Mouse (Mus musculus): ENCODE data around the gene Avl9. TPM values are rescaled to one million over a fixed set of nuclear protein-coding genes. Genes with fewer than 3 reads are reported as not detected.
A peak's percentile ranks its signal among the peaks of the same experiment; 100 is the strongest.

The Avl9 gene
- 8.9 and 10.8 TPM in 2 replicates for polyA plus RNA-seq (2014; fragmentation: Nextera tagmentation; extraction: Ambion mirVana)

- Histone ChIP-seq H3K4me1 (replicated peaks; ENCODE audit: control insufficient read depth, insufficient read depth, low read length) (peaks cover 14% of the 10 kb centered on the region), H3K27ac (ENCODE audit: low read depth, low read length) (peak within 1 kb of the TSS; percentile 86), H3K27me3 (replicated peaks; ENCODE audit: control insufficient read depth, insufficient read depth, low read length) (no peaks in the 10 kb centered on the region), H3K9me3 (ENCODE audit: control insufficient read depth, low read length) (no peaks in the 10 kb centered on the region), H3K36me3 (ENCODE audit: control insufficient read depth, insufficient read depth, low read length) (no peaks in the 10 kb centered on the region), H3K4me3 (ENCODE audit: low read depth, low read length) (peak within 1 kb of the TSS; percentile 87), H3K4me2 (peak within 1 kb of the TSS; percentile 68), H3K9ac (ENCODE audit: low read depth, low read length) (peak within 1 kb of the TSS; percentile 80)
- DNase-seq (ENCODE audit: low spot score) (peak; percentile 98), ATAC-seq (replicated peaks; ENCODE audit: low FRiP score) (peak; percentile 98)
- WGBS: 0% methylated on average over 64 of the region's 64 CpGs
Measured at GRCm38 (mm10) chr6:56714574-56715269, at the start of gene Avl9. Gene Avl9 (plus strand): TSS chr6:56714899.

DNA sequence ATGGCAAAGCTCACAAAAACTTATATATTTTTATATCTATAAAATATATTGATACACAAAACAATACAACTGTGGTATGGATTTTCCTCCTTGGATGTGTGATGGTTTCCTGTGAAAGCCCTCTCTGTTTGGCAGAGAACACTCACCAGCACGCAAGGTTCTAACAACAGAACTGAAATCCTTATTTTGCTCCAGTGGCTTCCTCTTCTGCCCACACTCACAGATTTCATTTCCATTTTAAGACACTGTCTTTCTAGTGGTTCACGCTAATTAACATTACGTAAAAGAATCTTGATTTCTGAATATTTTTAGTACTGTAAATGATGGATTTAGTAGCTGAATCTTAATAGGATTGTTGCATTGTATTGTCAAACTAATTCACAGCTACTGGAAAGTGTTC, 26.5 kb upstream of the Avl9 start:
- Histone ChIP-seq H3K4me1 (replicated peaks; ENCODE audit: control insufficient read depth, insufficient read depth, low read length) (no peaks in the 10 kb centered on the region), H3K27ac (ENCODE audit: low read depth, low read length) (no peak overlapping the region), H3K27me3 (replicated peaks; ENCODE audit: control insufficient read depth, insufficient read depth, low read length) (no peaks in the 10 kb centered on the region), H3K36me3 (ENCODE audit: control insufficient read depth, insufficient read depth, low read length) (no peaks in the 10 kb centered on the region), H3K4me2 (no peak overlapping the region), H3K9ac (ENCODE audit: low read depth, low read length) (no peak overlapping the region), H3K4me3 (ENCODE audit: low read depth, low read length) (no peak overlapping the region), H3K9me3 (ENCODE audit: control insufficient read depth, low read length) (no peaks in the 10 kb centered on the region)
- WGBS: 81% methylated on average over 3 of the region's 3 CpGs
- no peak for DNase-seq (ENCODE audit: low spot score)
- ATAC-seq (replicated peaks; ENCODE audit: low FRiP score): no peak

DNA sequence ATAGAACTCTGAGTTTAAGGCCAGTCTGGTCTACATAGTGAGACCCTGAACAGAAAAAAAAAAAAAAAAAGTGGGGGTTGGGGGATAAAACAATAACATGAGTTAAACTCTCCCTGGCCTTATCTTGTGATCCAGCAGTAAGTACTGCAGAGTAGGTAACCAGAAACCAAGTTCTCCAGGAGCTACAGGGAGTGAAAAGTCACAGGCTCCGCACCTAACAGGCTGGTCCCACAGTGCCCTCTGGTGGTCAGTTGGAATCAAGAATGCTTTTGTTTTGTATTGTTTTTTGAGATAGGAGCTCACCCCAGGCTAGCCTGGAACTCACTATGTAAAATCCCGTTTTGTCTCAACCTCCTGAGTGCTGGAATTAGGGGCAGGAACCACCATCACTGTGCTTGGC, 23.5 kb upstream of the Avl9 start:
- Histone ChIP-seq H3K4me2 (no peak overlapping the region), H3K9ac (ENCODE audit: low read depth, low read length) (no peak overlapping the region), H3K36me3 (ENCODE audit: control insufficient read depth, insufficient read depth, low read length) (no peaks in the 10 kb centered on the region), H3K27ac (ENCODE audit: low read depth, low read length) (no peak overlapping the region), H3K4me1 (replicated peaks; ENCODE audit: control insufficient read depth, insufficient read depth, low read length) (no peaks in the 10 kb centered on the region), H3K9me3 (ENCODE audit: control insufficient read depth, low read length) (no peaks in the 10 kb centered on the region), H3K4me3 (ENCODE audit: low read depth, low read length) (no peak overlapping the region), H3K27me3 (replicated peaks; ENCODE audit: control insufficient read depth, insufficient read depth, low read length) (no peaks in the 10 kb centered on the region)
- 5% methylated on average over 2 of the region's 2 CpGs for WGBS
- DNase-seq (ENCODE audit: low spot score) (peak; percentile 45), ATAC-seq (replicated peaks; ENCODE audit: low FRiP score) (peak; percentile 49; the same call in 1 of the 2 replicates)

DNA sequence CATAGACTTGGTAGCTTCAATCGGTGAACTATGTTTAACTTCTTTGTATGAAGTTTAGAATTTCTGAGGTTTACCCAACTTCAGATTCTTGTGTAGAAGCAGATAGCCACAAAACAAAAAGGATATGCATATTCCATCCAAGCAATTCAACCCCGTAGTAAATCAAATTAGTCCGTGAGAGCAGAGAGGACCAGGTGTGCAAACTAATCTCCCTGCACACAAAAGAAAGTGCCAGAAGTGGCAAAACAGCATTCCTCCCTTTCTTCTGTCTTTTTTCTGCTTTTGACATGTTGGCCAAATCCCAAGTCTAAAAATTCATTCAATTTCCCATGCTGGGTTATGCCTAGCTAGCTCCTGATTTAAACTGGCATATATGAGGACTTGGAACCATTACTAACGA, 22.3 kb upstream of the Avl9 start:
- no peaks in the 10 kb centered on the region for H3K27me3 ChIP-seq (replicated peaks; ENCODE audit: control insufficient read depth, insufficient read depth, low read length)
- WGBS: 80% methylated on average over 4 of the region's 4 CpGs
- ATAC-seq (replicated peaks; ENCODE audit: low FRiP score) (no peak), DNase-seq (ENCODE audit: low spot score) (no peak)
- no peak overlapping the region for H3K9ac ChIP-seq (ENCODE audit: low read depth, low read length)
- H3K27ac ChIP-seq (ENCODE audit: low read depth, low read length): no peak overlapping the region
- no peak overlapping the region for H3K4me2 ChIP-seq
- no peaks in the 10 kb centered on the region for H3K9me3 ChIP-seq (ENCODE audit: control insufficient read depth, low read length)
- no peak overlapping the region for H3K4me3 ChIP-seq (ENCODE audit: low read depth, low read length)
- H3K4me1 ChIP-seq (replicated peaks; ENCODE audit: control insufficient read depth, insufficient read depth, low read length): no peaks in the 10 kb centered on the region
- no peaks in the 10 kb centered on the region for H3K36me3 ChIP-seq (ENCODE audit: control insufficient read depth, insufficient read depth, low read length)

- H3K27ac ChIP-seq (ENCODE audit: low read depth, low read length): peak within 1 kb of the TSS; percentile 50; the same call in 1 of the 2 replicates
- 0 out of 2 replicates have a peak, but pooled peaks cover 2% of the 10 kb centered on the region for H3K36me3 ChIP-seq (ENCODE audit: control insufficient read depth, insufficient read depth, low read length)
- H3K9me3 ChIP-seq (ENCODE audit: control insufficient read depth, low read length): no peaks in the 10 kb centered on the region
- peak within 1 kb of the TSS; percentile 60 for H3K4me2 ChIP-seq
- no peaks in the 10 kb centered on the region for H3K27me3 ChIP-seq (replicated peaks; ENCODE audit: control insufficient read depth, insufficient read depth, low read length)
- under 1% methylated on average over 46 of the region's 46 CpGs for WGBS
- peak within 1 kb of the TSS; percentile 79 for H3K9ac ChIP-seq (ENCODE audit: low read depth, low read length)
- DNase-seq (ENCODE audit: low spot score) (peak; percentile 86), ATAC-seq (replicated peaks; ENCODE audit: low FRiP score) (peak; percentile 91)
- H3K4me1 ChIP-seq (replicated peaks; ENCODE audit: control insufficient read depth, insufficient read depth, low read length): no peaks in the 10 kb centered on the region; the same call in 1 of the 2 replicates
- H3K4me3 ChIP-seq (ENCODE audit: low read depth, low read length): peak within 1 kb of the TSS; percentile 87
Measured at GRCm38 (mm10) chr6:56703931-56704900, 10.5 kb upstream of the Avl9 start, which contains the start of gene Lsm5. Gene Lsm5 (minus strand): TSS chr6:56704710.

DNA sequence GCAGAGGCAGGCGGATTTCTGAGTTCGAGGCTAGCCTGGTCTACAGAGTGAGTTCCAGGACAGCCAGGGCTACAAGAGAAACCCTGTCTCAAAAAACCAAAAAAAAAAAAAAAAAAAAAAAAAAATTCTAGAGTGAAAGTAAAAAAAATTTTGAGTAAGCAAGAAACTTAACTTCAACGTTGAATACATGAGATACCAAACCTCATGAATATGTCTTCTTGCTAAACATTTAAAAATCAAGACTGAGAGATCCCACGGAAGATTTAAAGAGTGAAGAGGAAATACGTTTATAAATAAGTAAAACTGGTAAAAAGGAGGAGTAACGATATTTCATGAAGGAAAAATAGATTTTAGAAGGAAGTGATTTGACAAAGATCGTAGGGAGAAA, 519 bp upstream of the Avl9 start:
- H3K27ac ChIP-seq (ENCODE audit: low read depth, low read length): no peak overlapping the region
- no peak overlapping the region for H3K9ac ChIP-seq (ENCODE audit: low read depth, low read length)
- peaks cover 14% of the 10 kb centered on the region for H3K4me1 ChIP-seq (replicated peaks; ENCODE audit: control insufficient read depth, insufficient read depth, low read length)
- DNase-seq (ENCODE audit: low spot score): no peak
- H3K27me3 ChIP-seq (replicated peaks; ENCODE audit: control insufficient read depth, insufficient read depth, low read length): no peaks in the 10 kb centered on the region
- no peak for ATAC-seq (replicated peaks; ENCODE audit: low FRiP score)
- peak overlapping the region; percentile 68 for H3K4me2 ChIP-seq
- H3K4me3 ChIP-seq (ENCODE audit: low read depth, low read length): peak overlapping the region; percentile 87
- 37% methylated on average over 7 of the region's 7 CpGs for WGBS
- no peaks in the 10 kb centered on the region for H3K9me3 ChIP-seq (ENCODE audit: control insufficient read depth, low read length)
- no peaks in the 10 kb centered on the region for H3K36me3 ChIP-seq (ENCODE audit: control insufficient read depth, insufficient read depth, low read length)

- peak overlapping the region; percentile 86 for H3K27ac ChIP-seq (ENCODE audit: low read depth, low read length)
- ATAC-seq (replicated peaks; ENCODE audit: low FRiP score) (peak; percentile 29), DNase-seq (ENCODE audit: low spot score) (peak; percentile 64)
- H3K36me3 ChIP-seq (ENCODE audit: control insufficient read depth, insufficient read depth, low read length): no peaks in the 10 kb centered on the region
- peak overlapping the region; percentile 68 for H3K4me2 ChIP-seq
- H3K9me3 ChIP-seq (ENCODE audit: control insufficient read depth, low read length): no peaks in the 10 kb centered on the region
- H3K9ac ChIP-seq (ENCODE audit: low read depth, low read length): peak overlapping the region; percentile 80
- WGBS: 1% methylated on average over 25 of the region's 25 CpGs
- H3K4me1 ChIP-seq (replicated peaks; ENCODE audit: control insufficient read depth, insufficient read depth, low read length): peaks cover 14% of the 10 kb centered on the region
- H3K27me3 ChIP-seq (replicated peaks; ENCODE audit: control insufficient read depth, insufficient read depth, low read length): no peaks in the 10 kb centered on the region
- H3K4me3 ChIP-seq (ENCODE audit: low read depth, low read length): peak overlapping the region; percentile 87
Measured at GRCm38 (mm10) chr6:56715270-56715666, 569 bp downstream of the Avl9 start.

- no peak for ATAC-seq (replicated peaks; ENCODE audit: low FRiP score)
- H3K9ac ChIP-seq (ENCODE audit: low read depth, low read length): no peak overlapping the region
- no peak overlapping the region for H3K27ac ChIP-seq (ENCODE audit: low read depth, low read length)
- no peaks in the 10 kb centered on the region for H3K27me3 ChIP-seq (replicated peaks; ENCODE audit: control insufficient read depth, insufficient read depth, low read length)
- H3K4me3 ChIP-seq (ENCODE audit: low read depth, low read length): no peak overlapping the region
- WGBS: 98% methylated on average over 1 of the region's 1 CpGs
- H3K9me3 ChIP-seq (ENCODE audit: control insufficient read depth, low read length): no peaks in the 10 kb centered on the region
- H3K4me2 ChIP-seq: no peak overlapping the region
- H3K36me3 ChIP-seq (ENCODE audit: control insufficient read depth, insufficient read depth, low read length): no peaks in the 10 kb centered on the region
- DNase-seq (ENCODE audit: low spot score): no peak
- H3K4me1 ChIP-seq (replicated peaks; ENCODE audit: control insufficient read depth, insufficient read depth, low read length): peaks cover 14% of the 10 kb centered on the region
Measured at GRCm38 (mm10) chr6:56719071-56719470, 4.4 kb downstream of the Avl9 start.
